Mouse (Mus musculus): Measurements from ENCODE around the gene Zfp507.

The Zfp507 gene

DNA sequence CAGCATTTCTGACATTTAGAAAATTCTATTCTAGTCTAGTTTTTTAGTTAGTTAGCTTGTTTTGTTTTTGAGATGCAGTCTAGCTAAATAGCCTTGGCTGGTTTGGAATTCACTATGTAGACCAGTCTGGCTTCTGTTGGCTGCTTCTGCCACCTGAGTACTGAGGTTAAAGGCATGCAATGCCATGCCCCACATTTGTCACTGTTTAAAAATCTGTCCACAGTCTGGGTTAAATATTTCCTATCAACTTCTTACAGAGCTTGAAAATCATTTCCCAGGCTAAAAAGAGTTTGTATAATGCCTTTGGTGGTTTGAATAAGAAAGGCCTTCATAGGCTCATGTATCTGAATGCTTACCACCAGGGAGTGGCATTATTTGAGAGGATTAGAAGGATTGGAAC, 63.9 kb downstream of the Zfp507 start:
- DNase-seq (ENCODE audit: low spot score), result no peak

DNA sequence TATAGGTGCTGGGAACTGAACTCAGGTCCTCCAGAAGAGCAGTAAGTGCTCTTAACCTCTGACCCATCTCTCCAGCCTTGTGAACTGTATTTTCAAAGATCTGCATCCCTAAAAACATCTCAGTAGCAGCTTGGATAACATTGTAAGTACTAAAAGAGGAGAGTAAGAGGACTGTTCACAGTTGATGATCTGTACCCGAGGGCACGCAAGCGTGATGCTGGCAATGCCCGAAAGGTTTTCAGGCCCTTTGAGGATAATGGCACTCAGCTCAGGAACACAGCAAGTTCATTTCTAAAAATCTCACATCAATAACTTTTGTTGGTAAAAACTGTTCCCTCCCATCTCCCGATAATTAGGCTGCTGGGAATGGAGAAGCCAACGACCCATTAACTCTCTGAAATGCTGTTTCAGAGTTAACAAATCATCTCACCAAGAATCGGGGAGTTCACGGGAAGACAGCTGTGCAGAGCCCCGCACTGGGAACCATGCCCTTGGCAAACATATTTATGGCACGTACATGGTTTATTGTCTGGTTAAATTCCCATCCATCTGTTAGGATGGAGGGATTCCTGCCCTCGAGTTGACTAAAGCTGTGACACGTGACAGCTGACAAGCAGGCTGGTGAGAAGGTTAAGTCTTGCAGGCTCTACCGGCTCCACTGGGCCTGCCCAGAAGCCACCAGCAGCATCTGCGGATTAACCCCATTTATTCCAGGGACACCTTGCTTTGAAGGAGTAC, 69.3 kb downstream of the Zfp507 start:
- DNase-seq (ENCODE audit: low spot score), result no peak

DNA sequence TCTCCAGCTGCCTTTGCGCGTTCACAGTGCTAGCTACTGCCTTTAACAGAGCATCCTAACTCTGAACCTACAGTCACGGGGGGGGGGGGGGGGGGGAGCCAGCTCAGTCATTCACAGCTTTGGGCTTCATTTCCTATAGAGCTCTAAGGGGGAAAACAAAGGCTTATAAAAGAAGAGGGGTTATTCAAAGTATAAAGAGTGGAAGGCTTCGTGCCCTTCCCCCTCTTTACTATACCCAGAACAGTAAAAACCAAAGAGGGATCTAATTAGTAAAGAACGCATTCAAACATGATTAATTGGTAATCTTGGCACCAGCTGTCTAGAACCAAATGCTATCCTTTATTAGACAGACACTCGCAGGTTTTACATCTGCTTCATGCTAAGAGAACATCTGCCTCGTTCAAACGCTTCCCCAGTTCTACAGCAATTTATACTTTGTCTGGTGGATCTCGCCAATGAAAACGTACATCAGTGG, 70.2 kb downstream of the Zfp507 start:
- DNase-seq (ENCODE audit: low spot score), result no peak

DNA sequence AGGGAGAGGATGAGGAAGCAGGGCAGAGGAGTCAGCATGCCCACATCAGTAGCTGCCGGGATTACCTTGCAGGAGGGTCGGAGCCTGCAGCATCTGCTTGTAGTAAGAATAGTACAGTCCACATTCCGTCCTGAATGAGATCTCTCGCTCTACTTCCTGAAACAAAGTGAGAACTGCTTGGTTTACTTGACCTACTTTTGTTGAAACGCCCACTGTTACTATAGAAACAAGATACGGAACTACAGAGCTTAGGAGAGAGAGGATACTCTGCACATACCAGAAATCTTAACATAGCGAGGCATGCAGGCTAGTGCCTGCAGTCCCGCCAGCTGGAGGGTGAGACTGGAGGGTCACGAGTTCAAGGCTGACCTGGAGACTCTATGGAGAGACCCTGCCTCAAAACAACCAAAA, 73.2 kb downstream of the Zfp507 start:
- no peak for DNase-seq (ENCODE audit: low spot score)

DNA sequence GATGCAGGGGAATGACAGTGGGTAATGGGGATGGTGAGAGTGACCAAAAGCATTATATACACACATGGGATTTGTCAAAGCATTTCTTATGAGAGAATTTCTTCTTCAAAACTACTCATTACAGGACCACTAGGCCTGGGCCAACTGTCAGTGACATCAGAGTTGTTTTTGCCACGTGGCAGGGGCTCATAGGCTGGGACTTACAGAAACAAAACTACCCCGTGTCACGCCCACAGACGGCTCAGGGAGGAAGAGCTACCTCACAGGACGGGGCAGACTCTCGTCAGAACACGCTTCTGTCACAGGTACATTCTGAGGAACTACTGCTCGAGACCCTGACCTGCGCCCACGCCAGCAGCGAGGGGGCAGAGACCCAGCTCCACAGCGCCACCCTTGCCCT, 74.4 kb downstream of the Zfp507 start:
- DNase-seq (ENCODE audit: low spot score), result no peak

DNA sequence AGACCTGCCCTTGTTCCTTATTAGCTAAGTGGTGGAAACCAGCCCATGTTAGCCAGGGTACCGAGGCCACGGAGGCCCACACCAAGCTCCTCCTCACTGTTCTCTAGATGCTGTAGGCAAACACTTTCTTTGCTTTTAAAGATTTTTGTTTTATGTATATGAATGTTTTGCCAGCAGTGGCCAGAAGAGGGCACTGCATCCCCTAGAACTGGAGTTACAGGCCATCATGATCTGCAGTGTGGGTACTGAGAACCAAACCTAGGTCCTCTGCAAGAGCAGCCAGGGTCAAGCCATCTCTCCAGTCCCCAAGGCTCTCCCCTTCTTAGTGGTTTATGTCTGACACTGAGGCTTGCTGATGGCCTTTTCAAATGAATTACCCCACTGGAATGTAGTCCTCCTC, 79.8 kb downstream of the Zfp507 start:
- no peak for DNase-seq (ENCODE audit: low spot score)

All from urinary bladder, postnatal 14 days (tissue).